Mouse (Mus musculus) midbrain, embryonic 10.5 days (tissue): ENCODE results near the gene Chmp5. TPM values are rescaled to one million over a fixed set of nuclear protein-coding genes. Genes with fewer than 3 reads are reported as not detected.

ENCODE experiments used
- DNase-seq: peaks from one replicate; pipeline ENCODE4 v3.0.0-alpha.2; 2017; ENCODE audit warnings: low spot score
- H3K27ac ChIP-seq: fragments of 300-500 bp; sonication (generic); replicated peaks from 2 replicates; pipeline ENCODE4 v1.5.1; 2016; ENCODE audit warnings: mild to moderate bottlenecking
- H3K27me3 ChIP-seq: fragments of 300-500 bp; sonication (generic); 2 replicates; pipeline ENCODE4 v1.6.1; 2016; ENCODE audit warnings: low read depth, mild to moderate bottlenecking; ENCODE audit not compliant: poor library complexity, severe bottlenecking
- H3K36me3 ChIP-seq: fragments of 300-500 bp; sonication (generic); 2 replicates; pipeline ENCODE4 v1.6.1; 2016; ENCODE audit warnings: mild to moderate bottlenecking, moderate library complexity
- H3K4me1 ChIP-seq: fragments of 300-500 bp; sonication (generic); 2 replicates; pipeline ENCODE4 v1.6.1; 2016
- H3K4me3 ChIP-seq: fragments of 300-500 bp; sonication (generic); 2 replicates; pipeline ENCODE4 v1.5.1; 2016; ENCODE audit warnings: mild to moderate bottlenecking, moderate library complexity
- H3K9me3 ChIP-seq: fragments of 300-500 bp; sonication (generic); replicated peaks from 2 replicates; pipeline ENCODE4 v1.6.1; 2016; ENCODE audit warnings: mild to moderate bottlenecking
- WGBS: fragments of 180-500 bp; shearing (Covaris S2); methylation state at CpG from one replicate; pipeline ENCODE4 v1.1.7; 2016; 5-methylcytosine and 5-hydroxymethylcytosine counted together
- polyA plus RNA-seq: library from polyadenylated mRNA; unstranded; fragments of >200 nt; fragmentation: Nextera tagmentation; extraction: Ambion mirVana; gene quantifications from 2 replicates; pipeline ENCODE4 v1.2.1, GENCODE M21; 2016

The Chmp5 gene
- 99.4 and 118 TPM in 2 replicates for polyA plus RNA-seq

- under 1% methylated on average over 50 of the region's 50 CpGs for WGBS
- H3K36me3 ChIP-seq = peaks cover 61% of the 10 kb centered on the region
Observed at GRCm38 (mm10) chr4:40948160-40948708, at the start of gene Chmp5, which contains the start of gene Bag1. Chmp5 (plus strand) TSS chr4:40948407. Bag1 (minus strand) TSS chr4:40948294.

GRCm38 (mm10) chr4:40898476-40899044 lies 49.6 kb upstream of the Chmp5 start:
- Histone ChIP-seq H3K36me3 (no peaks in the 10 kb centered on the region), H3K27ac (no peak overlapping the region), H3K27me3 (no peaks in the 10 kb centered on the region), H3K4me3 (no peak overlapping the region), H3K9me3 (no peaks in the 10 kb centered on the region), H3K4me1 (no peaks in the 10 kb centered on the region)
- DNase-seq = no peak
- WGBS = 86% methylated on average over 6 of the region's 6 CpGs

More at GRCm38 (mm10) chr4:40948160-40948708, at the start of gene Chmp5, which contains the start of gene Bag1:
- peaks cover 24% of the 10 kb centered on the region for H3K4me1 ChIP-seq
- peak within 1 kb of the TSS; percentile 86 for H3K4me3 ChIP-seq
- H3K27me3 ChIP-seq = no peaks in the 10 kb centered on the region
- H3K27ac ChIP-seq = peak within 1 kb of the TSS; percentile 91
- no peaks in the 10 kb centered on the region for H3K9me3 ChIP-seq
- DNase-seq = peak; percentile 100

- Histone ChIP-seq H3K27ac (no peak overlapping the region), H3K36me3 (no peaks in the 10 kb centered on the region), H3K9me3 (no peaks in the 10 kb centered on the region), H3K27me3 (no peaks in the 10 kb centered on the region), H3K4me1 (no peaks in the 10 kb centered on the region), H3K4me3 (no peak overlapping the region)
- 73% methylated on average over 2 of the region's 2 CpGs for WGBS
- DNase-seq = no peak
Observed at GRCm38 (mm10) chr4:40899264-40899663, 48.9 kb upstream of the Chmp5 start.

- H3K27me3 ChIP-seq = no peaks in the 10 kb centered on the region
- H3K27ac ChIP-seq = no peak overlapping the region
- no peak for DNase-seq
- no peak overlapping the region for H3K4me3 ChIP-seq
- H3K36me3 ChIP-seq = no peaks in the 10 kb centered on the region
- no peaks in the 10 kb centered on the region for H3K4me1 ChIP-seq
- no peaks in the 10 kb centered on the region for H3K9me3 ChIP-seq
- 87% methylated on average over 3 of the region's 3 CpGs for WGBS
Observed at GRCm38 (mm10) chr4:40900071-40900470, 48.1 kb upstream of the Chmp5 start.

GRCm38 (mm10) chr4:40900612-40901011 lies 47.6 kb upstream of the Chmp5 start:
- Histone ChIP-seq H3K27me3 (no peaks in the 10 kb centered on the region), H3K9me3 (no peaks in the 10 kb centered on the region), H3K27ac (no peak overlapping the region), H3K4me3 (no peak overlapping the region), H3K36me3 (no peaks in the 10 kb centered on the region), H3K4me1 (no peaks in the 10 kb centered on the region)
- DNase-seq = no peak
- 92% methylated on average over 4 of the region's 4 CpGs for WGBS

GRCm38 (mm10) chr4:40906298-40906697 lies 41.9 kb upstream of the Chmp5 start:
- no peaks in the 10 kb centered on the region for H3K9me3 ChIP-seq
- no peaks in the 10 kb centered on the region for H3K27me3 ChIP-seq
- WGBS = 59% methylated on average over 1 of the region's 1 CpGs
- H3K4me1 ChIP-seq = no peaks in the 10 kb centered on the region
- no peak for DNase-seq
- no peak overlapping the region for H3K4me3 ChIP-seq
- no peak overlapping the region for H3K27ac ChIP-seq
- H3K36me3 ChIP-seq = no peaks in the 10 kb centered on the region

- H3K9me3 ChIP-seq = no peaks in the 10 kb centered on the region
- no peaks in the 10 kb centered on the region for H3K36me3 ChIP-seq
- no peaks in the 10 kb centered on the region for H3K4me1 ChIP-seq
- whole genome bisulfite sequencing = 62% methylated on average over 20 of the region's 20 CpGs
- no peaks in the 10 kb centered on the region for H3K27me3 ChIP-seq
- no peak overlapping the region for H3K4me3 ChIP-seq
- H3K27ac ChIP-seq = no peak overlapping the region
- DNase-seq = no peak
Observed at GRCm38 (mm10) chr4:40908261-40908969, 39.8 kb upstream of the Chmp5 start.

- no peak for DNase-seq
- Histone ChIP-seq H3K27me3 (no peaks in the 10 kb centered on the region), H3K27ac (no peak overlapping the region), H3K4me1 (no peaks in the 10 kb centered on the region), H3K9me3 (no peaks in the 10 kb centered on the region), H3K4me3 (no peak overlapping the region), H3K36me3 (no peaks in the 10 kb centered on the region)
Observed at GRCm38 (mm10) chr4:40914287-40914867, 33.8 kb upstream of the Chmp5 start.

GRCm38 (mm10) chr4:40915947-40916346 lies 32.3 kb upstream of the Chmp5 start:
- Histone ChIP-seq H3K27me3 (no peaks in the 10 kb centered on the region), H3K4me3 (no peak overlapping the region), H3K36me3 (no peaks in the 10 kb centered on the region), H3K27ac (no peak overlapping the region), H3K9me3 (no peaks in the 10 kb centered on the region), H3K4me1 (no peaks in the 10 kb centered on the region)
- no peak for DNase-seq
- 57% methylated on average over 5 of the region's 5 CpGs for WGBS

GRCm38 (mm10) chr4:40916592-40917155 lies 31.5 kb upstream of the Chmp5 start:
- H3K9me3 ChIP-seq = no peaks in the 10 kb centered on the region
- no peak overlapping the region for H3K4me3 ChIP-seq
- H3K27ac ChIP-seq = no peak overlapping the region
- no peaks in the 10 kb centered on the region for H3K4me1 ChIP-seq
- no peaks in the 10 kb centered on the region for H3K36me3 ChIP-seq
- no peaks in the 10 kb centered on the region for H3K27me3 ChIP-seq
- WGBS = 85% methylated on average over 7 of the region's 7 CpGs
- DNase-seq = no peak

GRCm38 (mm10) chr4:40919785-40920184 lies 28.4 kb upstream of the Chmp5 start, which contains the start of gene Spink4:
Spink4 (plus strand) TSS chr4:40920052.
- Histone ChIP-seq H3K9me3 (no peaks in the 10 kb centered on the region), H3K4me1 (no peaks in the 10 kb centered on the region), H3K4me3 (no peak within 1 kb of the TSS), H3K27ac (no peak within 1 kb of the TSS), H3K36me3 (no peaks in the 10 kb centered on the region), H3K27me3 (no peaks in the 10 kb centered on the region)
- DNase-seq = no peak
- WGBS = 72% methylated on average over 3 of the region's 3 CpGs

- WGBS = 84% methylated on average over 2 of the region's 2 CpGs
- no peaks in the 10 kb centered on the region for H3K27me3 ChIP-seq
- peaks cover 3% of the 10 kb centered on the region for H3K4me1 ChIP-seq
Observed at GRCm38 (mm10) chr4:40920576-40920975, 27.6 kb upstream of the Chmp5 start.

More at GRCm38 (mm10) chr4:40920576-40920975, 27.6 kb upstream of the Chmp5 start:
- no peak overlapping the region for H3K4me3 ChIP-seq
- no peak for DNase-seq
- no peaks in the 10 kb centered on the region for H3K36me3 ChIP-seq
- no peaks in the 10 kb centered on the region for H3K9me3 ChIP-seq
- H3K27ac ChIP-seq = no peak overlapping the region
